30 mouse cellular contexts compared by ENCODE assay signal in the genomic region with DNA sequence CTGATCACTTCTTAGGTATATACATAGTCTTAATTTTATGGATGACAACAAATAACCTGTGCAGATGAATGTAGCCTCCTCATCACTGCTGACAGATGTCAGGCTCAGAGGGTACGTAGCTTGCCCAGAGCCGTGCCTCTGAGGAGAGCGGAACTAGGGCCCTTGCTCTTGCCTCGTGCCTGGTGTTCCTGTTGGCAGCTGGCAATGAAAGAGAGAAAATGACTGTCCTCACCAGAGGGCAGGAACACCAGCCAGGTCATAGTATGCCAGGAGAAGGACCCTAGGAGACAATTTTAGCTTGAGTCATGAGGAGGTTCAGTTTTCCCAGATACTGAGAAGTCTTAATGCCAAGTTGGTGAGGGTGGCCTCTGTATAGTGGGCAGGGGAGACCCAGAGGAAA. TPM values are rescaled to one million over a fixed set of nuclear protein-coding genes. Genes with fewer than 3 reads are reported as not detected.
DNase-seq lines count a peak whose midpoint lies in the region; ATAC-seq and TF ChIP-seq lines count a peak whose summit lies in the region.
"Had no signal": no experiment of that assay in that cellular context is flagged by ENCODE, and none has a peak within 500 bp of the region (broad histone marks: within the 10 kb centered on the region; RNA-seq: fewer than 3 reads in every experiment).

No protein-coding gene starts in this region.

- no peak overlapping the region for H3K4me2 ChIP-seq in heart, embryonic 11.5 days
- H3K4me2 ChIP-seq in heart, embryonic 14.5 days (ENCODE audit: low read length), result no peak overlapping the region
- H3K4me2 ChIP-seq in heart, postnatal 0 days (ENCODE audit: low read depth, low read length), result no peak overlapping the region
- H3K4me2 ChIP-seq: embryonic facial prominence, embryonic 13.5 days; forebrain, embryonic 13.5 days; hindbrain, embryonic 14.5 days had no signal

- no peak for DNase-seq in heart, postnatal 4 days
- no peak for DNase-seq in heart, postnatal 25 days (ENCODE audit: low spot score)
- DNase-seq in heart, postnatal 0 days (ENCODE audit: low spot score), result no peak
- DNase-seq in forebrain, embryonic 10.5 days (ENCODE audit: extremely low spot score, low spot score), result no peak
- DNase-seq: adrenal gland, adult 8-10 months; adrenal gland, postnatal 25 days; cerebellum, adult 11-12 months; cerebellum, adult 8-10 months; cerebellum, postnatal 10 days; cerebellum, postnatal 36 days; embryo, embryonic 11 days; gastrocnemius, postnatal 10 days; gastrocnemius, postnatal 36 days; kidney, adult 18-20 months; kidney, adult 9 months had no signal

- H3K36me3 ChIP-seq in heart, embryonic 11.5 days (ENCODE audit: control insufficient read depth, insufficient read depth, low read length), result peaks cover 56% of the 10 kb centered on the region
- H3K36me3 ChIP-seq in heart, embryonic 14.5 days (ENCODE audit: control insufficient read depth, insufficient read depth, low read length), result peaks cover 100% of the 10 kb centered on the region
- H3K36me3 ChIP-seq in heart, postnatal 0 days (replicated peaks; ENCODE audit: control insufficient read depth, insufficient read depth, low read length), result peaks cover 95% of the 10 kb centered on the region
- H3K36me3 ChIP-seq in forebrain, embryonic 10.5 days (replicated peaks), result peaks cover 31% of the 10 kb centered on the region

- intact Hi-C loops in heart, postnatal 25 days (cut with DNase I), result no loop called here

- no peak for ATAC-seq in heart, embryonic 11.5 days (replicated peaks; ENCODE audit: insufficient number of reproducible peaks, low FRiP score, low TSS enrichment)
- ATAC-seq in heart, embryonic 14.5 days (ENCODE audit: insufficient number of reproducible peaks, insufficient read depth, low FRiP score, low read depth), result no peak
- ATAC-seq in heart, postnatal 0 days (ENCODE audit: insufficient read depth, low read depth), result 0 out of 2 replicates have a peak, but pooled peaks have one; percentile 21
- ATAC-seq: activated CD4-positive, CD25-positive, alpha-beta regulatory T cell, adult 4 months; CD4-positive, CD25-positive, alpha-beta regulatory T cell, adult 4 months; forebrain, embryonic 13.5 days; forebrain, embryonic 16.5 days; hindbrain, postnatal 0 days; inflammation-experienced regulatory T-cells, adult 6 months; intestine, embryonic 16.5 days had no signal

- H3K9me3 ChIP-seq in heart, embryonic 11.5 days (replicated peaks; ENCODE audit: control insufficient read depth, low read length), result no peaks in the 10 kb centered on the region
- no peaks in the 10 kb centered on the region for H3K9me3 ChIP-seq in heart, embryonic 14.5 days (ENCODE audit: control insufficient read depth, low read length)
- no peaks in the 10 kb centered on the region for H3K9me3 ChIP-seq in heart, postnatal 0 days (replicated peaks; ENCODE audit: control insufficient read depth, low read length)
- H3K9me3 ChIP-seq in forebrain, embryonic 10.5 days, result no peaks in the 10 kb centered on the region
- H3K9me3 ChIP-seq: embryonic facial prominence, embryonic 10.5 days; forebrain, embryonic 13.5 days had no signal

- TF ChIP-seq CTCF in heart, postnatal 0 days (IDR thresholded peaks at IDR 0.05; ENCODE audit: low read depth), result no peak

- peaks cover 5% of the 10 kb centered on the region for H3K4me1 ChIP-seq in heart, embryonic 11.5 days (ENCODE audit: control insufficient read depth, insufficient read depth, low read length)
- H3K4me1 ChIP-seq in heart, embryonic 14.5 days (ENCODE audit: control insufficient read depth in 2 of 2, insufficient read depth in 2 of 2, low read length in 2 of 2), result peaks cover 20 to 30% of the 10 kb centered on the region in 2 experiments
- peaks cover 8% of the 10 kb centered on the region for H3K4me1 ChIP-seq in heart, postnatal 0 days (ENCODE audit: control insufficient read depth, insufficient read depth)
- peaks cover 12% of the 10 kb centered on the region for H3K4me1 ChIP-seq in forebrain, embryonic 10.5 days
- H3K4me1 ChIP-seq: embryonic facial prominence, embryonic 13.5 days; forebrain, embryonic 13.5 days had no signal

- 73% methylated on average over 4 of the region's 4 CpGs for WGBS in heart, embryonic 11.5 days (ENCODE audit: insufficient replicate concordance)
- WGBS in heart, embryonic 14.5 days, result 59% methylated on average over 4 of the region's 4 CpGs
- WGBS in heart, postnatal 0 days, result 61% methylated on average over 4 of the region's 4 CpGs
- WGBS in forebrain, embryonic 10.5 days, result 95% methylated on average over 4 of the region's 4 CpGs

- H3K4me3 ChIP-seq in heart, embryonic 11.5 days (ENCODE audit: low read depth, low read length), result no peak overlapping the region
- H3K4me3 ChIP-seq in heart, embryonic 14.5 days (ENCODE audit: control insufficient read depth in 1 of 2, insufficient read depth in 1 of 2, low read depth in 1 of 2, low read length in 2 of 2), result no peak overlapping the region
- no peak overlapping the region for H3K4me3 ChIP-seq in heart, postnatal 0 days (ENCODE audit: low read depth, low read length)
- no peak overlapping the region for H3K4me3 ChIP-seq in forebrain, embryonic 10.5 days
- H3K4me3 ChIP-seq: embryonic facial prominence, embryonic 10.5 days; embryonic facial prominence, embryonic 13.5 days; erythroblast, embryonic 14.5 days; forebrain, embryonic 13.5 days had no signal

- H3K9ac ChIP-seq in heart, embryonic 11.5 days (ENCODE audit: low read depth, low read length), result no peak overlapping the region
- no peak overlapping the region for H3K9ac ChIP-seq in heart, embryonic 14.5 days (ENCODE audit: low read length)
- no peak overlapping the region for H3K9ac ChIP-seq in heart, postnatal 0 days (replicated peaks; ENCODE audit: low read depth, low read length)
- H3K9ac ChIP-seq: embryonic facial prominence, embryonic 13.5 days; forebrain, embryonic 13.5 days; hindbrain, embryonic 14.5 days had no signal

- H3K27ac ChIP-seq in heart, embryonic 11.5 days (ENCODE audit: low read depth, low read length), result peak overlapping the region; percentile 64; the same call in 1 of the 2 replicates
- H3K27ac ChIP-seq in heart, embryonic 14.5 days (replicated peaks in 1 of 2; ENCODE audit: control insufficient read depth in 1 of 2, insufficient read depth in 1 of 2, low read depth in 2 of 2, low read length in 2 of 2), result peak overlapping the region; percentile 57 to 82
- peak overlapping the region; percentile 70 for H3K27ac ChIP-seq in heart, postnatal 0 days (ENCODE audit: low read depth)
- no peak overlapping the region for H3K27ac ChIP-seq in forebrain, embryonic 10.5 days
- H3K27ac ChIP-seq: embryonic facial prominence, embryonic 10.5 days; embryonic facial prominence, embryonic 13.5 days; forebrain, embryonic 13.5 days; hindbrain, embryonic 14.5 days; hindbrain, postnatal 0 days had no signal

- TF ChIP-seq EP300 in heart, postnatal 0 days (IDR thresholded peaks at IDR 0.05; ENCODE audit: low read depth), result no peak

- no peaks in the 10 kb centered on the region for H3K27me3 ChIP-seq in heart, embryonic 11.5 days (ENCODE audit: control insufficient read depth, insufficient read depth, low read length)
- no peaks in the 10 kb centered on the region for H3K27me3 ChIP-seq in heart, embryonic 14.5 days (ENCODE audit: control insufficient read depth, insufficient read depth, low read length)
- no peaks in the 10 kb centered on the region for H3K27me3 ChIP-seq in heart, postnatal 0 days (ENCODE audit: control insufficient read depth, insufficient read depth, low read length)
- no peaks in the 10 kb centered on the region for H3K27me3 ChIP-seq in forebrain, embryonic 10.5 days (ENCODE audit: poor library complexity, severe bottlenecking)
- H3K27me3 ChIP-seq: embryonic facial prominence, embryonic 13.5 days; forebrain, embryonic 13.5 days had no signal

RNA-seq across cellular contexts. Expression of gene Dld, which starts 38.1 kb away (rescaled TPM):
- 207 and 218 TPM in 2 replicates for polyA plus RNA-seq in heart, embryonic 11.5 days (2014; fragmentation: Nextera tagmentation; extraction: Ambion mirVana)
- total RNA-seq in heart, postnatal 4 days (2021), result 100 to 1,000 TPM; 309 to 328 TPM
- polyA plus RNA-seq in heart, embryonic 14.5 days (2014; fragmentation: Nextera tagmentation; extraction: Ambion mirVana), result 214 and 224 TPM in 2 replicates
- 100 to 1,000 TPM; 420 to 439 TPM for total RNA-seq in heart, postnatal 25 days (2021)
- total RNA-seq in heart, postnatal 0 days (2014; rRNA removed; ENCODE audit: low replicate concordance), result 91.6 and 125 TPM in 2 replicates
- 372 and 377 TPM in 2 replicates for polyA plus RNA-seq in heart, postnatal 0 days (2015; fragmentation: Nextera tagmentation; extraction: Ambion mirVana)
- 136 and 137 TPM in 2 replicates for polyA plus RNA-seq in forebrain, embryonic 10.5 days (2016; fragmentation: Nextera tagmentation; extraction: Ambion mirVana)

RNA-seq across cellular contexts. Expression of gene Lamb1, which starts 48.1 kb away (rescaled TPM):
- polyA plus RNA-seq in heart, embryonic 11.5 days (2014; fragmentation: Nextera tagmentation; extraction: Ambion mirVana), result 67.4 and 92.3 TPM in 2 replicates
- 100 to 1,000 TPM; 266 to 279 TPM for total RNA-seq in heart, postnatal 4 days (2021)
- polyA plus RNA-seq in heart, embryonic 14.5 days (2014; fragmentation: Nextera tagmentation; extraction: Ambion mirVana), result 96.3 and 101 TPM in 2 replicates
- total RNA-seq in heart, postnatal 25 days (2021), result 10 to 100 TPM; 87.5 to 89.2 TPM
- 189 TPM in 2 replicates for total RNA-seq in heart, postnatal 0 days (2014; rRNA removed; ENCODE audit: low replicate concordance)
- 53.2 and 60.8 TPM in 2 replicates for polyA plus RNA-seq in heart, postnatal 0 days (2015; fragmentation: Nextera tagmentation; extraction: Ambion mirVana)
- polyA plus RNA-seq in forebrain, embryonic 10.5 days (2016; fragmentation: Nextera tagmentation; extraction: Ambion mirVana), result 22.6 and 23.1 TPM in 2 replicates
- total RNA-seq: granulocyte monocyte progenitor cell, adult 5-6 weeks; MEL had no signal
- polyA plus RNA-seq: activated CD4-positive, CD25-positive, alpha-beta regulatory T cell, adult 4 months; CD4-positive, CD25-positive, alpha-beta regulatory T cell, adult 4 months; inflammation-experienced regulatory T-cells, adult 6 months had no signal
